ENCODE assay signal across 16 mouse cellular contexts in the genomic region with DNA sequence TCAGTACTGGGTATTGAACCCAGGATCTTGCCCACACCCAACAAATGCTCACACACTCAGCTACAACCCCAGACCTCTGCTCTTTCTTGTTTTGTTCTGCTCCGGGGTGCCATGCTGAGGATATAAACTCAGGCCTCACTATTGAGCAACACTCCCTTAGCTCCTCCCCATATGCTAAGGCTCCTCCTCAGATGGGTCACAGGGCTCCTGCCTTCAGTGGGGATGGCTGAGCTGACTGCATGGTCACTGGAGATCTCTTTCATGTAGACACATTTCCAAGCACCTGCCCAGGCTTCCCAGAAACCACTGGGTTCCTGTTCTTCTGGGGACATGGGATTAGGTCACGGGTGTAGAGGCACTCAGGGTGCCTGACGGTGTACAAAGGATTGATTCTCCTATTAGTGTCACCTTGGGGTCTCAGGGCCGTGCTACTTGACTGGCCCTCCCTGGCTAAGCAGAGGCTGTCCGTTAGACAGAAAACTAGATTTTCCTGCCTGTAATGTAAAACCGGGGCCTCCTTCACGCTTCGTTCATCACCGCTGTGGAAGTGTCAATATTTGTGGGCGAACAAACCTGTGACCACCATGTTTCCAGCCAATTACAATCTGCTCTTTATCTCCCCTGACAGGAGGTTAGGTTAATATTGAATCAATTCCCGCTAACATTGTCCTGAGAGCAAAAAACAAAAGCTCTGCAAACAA.
DNase-seq lines count a peak whose midpoint lies in the region; ATAC-seq and TF ChIP-seq lines count a peak whose summit lies in the region.
"Had no signal": no experiment of that assay in that cellular context is flagged by ENCODE, and none has a peak within 500 bp of the region (broad histone marks: within the 10 kb centered on the region; RNA-seq: fewer than 3 reads in every experiment).

No protein-coding gene starts in this region.

- no peaks in the 10 kb centered on the region for H3K9me3 ChIP-seq in liver, embryonic 15.5 days (replicated peaks)
- no peaks in the 10 kb centered on the region for H3K9me3 ChIP-seq in liver, embryonic 12.5 days (replicated peaks)
- H3K9me3 ChIP-seq in neural tube, embryonic 11.5 days (ENCODE audit: control insufficient read depth, low read length), result no peaks in the 10 kb centered on the region
- no peaks in the 10 kb centered on the region for H3K9me3 ChIP-seq in heart, embryonic 12.5 days (replicated peaks)
- H3K9me3 ChIP-seq: embryonic facial prominence, embryonic 13.5 days; forebrain, embryonic 10.5 days; limb, embryonic 13.5 days; neural tube, embryonic 12.5 days had no signal

- H3K9ac ChIP-seq in liver, embryonic 15.5 days, result no peak overlapping the region
- H3K9ac ChIP-seq in liver, embryonic 12.5 days, result no peak overlapping the region
- no peak overlapping the region for H3K9ac ChIP-seq in neural tube, embryonic 11.5 days (ENCODE audit: low read length)
- H3K9ac ChIP-seq in heart, embryonic 12.5 days, result no peak overlapping the region
- H3K9ac ChIP-seq: embryonic facial prominence, embryonic 13.5 days; limb, embryonic 13.5 days; neural tube, embryonic 12.5 days had no signal

- no peak for TF ChIP-seq CTCF in brain, embryonic 14.5 days (IDR thresholded peaks at IDR 0.05; ENCODE audit: borderline replicate concordance, extremely low read depth, insufficient read depth, insufficient read length)

- peak; percentile 51; the same call in 1 of the 2 replicates for ATAC-seq in liver, embryonic 15.5 days (ENCODE audit: insufficient read depth)
- ATAC-seq in liver, embryonic 12.5 days, result no peak
- ATAC-seq in neural tube, embryonic 11.5 days (ENCODE audit: insufficient read depth, low FRiP score, low TSS enrichment), result no peak
- no peak for ATAC-seq in heart, embryonic 12.5 days (ENCODE audit: insufficient number of reproducible peaks, low FRiP score)

- no peak overlapping the region for H3K4me3 ChIP-seq in liver, embryonic 15.5 days (replicated peaks)
- no peak overlapping the region for H3K4me3 ChIP-seq in liver, embryonic 12.5 days
- H3K4me3 ChIP-seq in neural tube, embryonic 11.5 days (ENCODE audit: low read depth, low read length), result no peak overlapping the region
- H3K4me3 ChIP-seq in heart, embryonic 12.5 days, result no peak overlapping the region
- H3K4me3 ChIP-seq: embryonic facial prominence, embryonic 13.5 days; forebrain, embryonic 10.5 days; limb, embryonic 13.5 days; megakaryocyte, embryonic 14.5 days; neural tube, embryonic 12.5 days had no signal

- WGBS in liver, embryonic 15.5 days (ENCODE audit: insufficient replicate concordance), result 60% methylated on average over 11 of the region's 11 CpGs
- WGBS in liver, embryonic 12.5 days (ENCODE audit: insufficient replicate concordance), result 51% methylated on average over 11 of the region's 11 CpGs
- 31% methylated on average over 11 of the region's 11 CpGs for WGBS in neural tube, embryonic 11.5 days
- 63% methylated on average over 11 of the region's 11 CpGs for WGBS in heart, embryonic 12.5 days

- no peaks in the 10 kb centered on the region for H3K36me3 ChIP-seq in liver, embryonic 15.5 days (replicated peaks)
- no peaks in the 10 kb centered on the region for H3K36me3 ChIP-seq in liver, embryonic 12.5 days
- no peaks in the 10 kb centered on the region for H3K36me3 ChIP-seq in neural tube, embryonic 11.5 days (ENCODE audit: control insufficient read depth, insufficient read depth, low read length)
- peaks cover 58% of the 10 kb centered on the region for H3K36me3 ChIP-seq in heart, embryonic 12.5 days
- H3K36me3 ChIP-seq: embryonic facial prominence, embryonic 13.5 days; forebrain, embryonic 10.5 days; limb, embryonic 13.5 days; neural tube, embryonic 12.5 days had no signal

- no peaks in the 10 kb centered on the region for H3K27me3 ChIP-seq in liver, embryonic 15.5 days
- H3K27me3 ChIP-seq in liver, embryonic 12.5 days (replicated peaks), result no peaks in the 10 kb centered on the region; the same call in 1 of the 2 replicates
- H3K27me3 ChIP-seq in neural tube, embryonic 11.5 days (ENCODE audit: control insufficient read depth, insufficient read depth, low read length), result no peaks in the 10 kb centered on the region
- H3K27me3 ChIP-seq in heart, embryonic 12.5 days (replicated peaks), result no peaks in the 10 kb centered on the region
- H3K27me3 ChIP-seq: embryonic facial prominence, embryonic 13.5 days; limb, embryonic 13.5 days; megakaryocyte, embryonic 14.5 days had no signal

- no peak for TF ChIP-seq POLR2A in brain, embryonic 14.5 days (IDR thresholded peaks at IDR 0.05; ENCODE audit: borderline replicate concordance, extremely low read depth, insufficient read depth, insufficient read length, poor library complexity, severe bottlenecking)

- no peak overlapping the region for H3K4me2 ChIP-seq in liver, embryonic 15.5 days
- H3K4me2 ChIP-seq in liver, embryonic 12.5 days, result no peak overlapping the region
- no peak overlapping the region for H3K4me2 ChIP-seq in neural tube, embryonic 11.5 days (ENCODE audit: low read depth)
- no peak overlapping the region for H3K4me2 ChIP-seq in heart, embryonic 12.5 days
- H3K4me2 ChIP-seq: embryonic facial prominence, embryonic 13.5 days; limb, embryonic 13.5 days; neural tube, embryonic 12.5 days had no signal

- H3K27ac ChIP-seq in liver, embryonic 15.5 days (replicated peaks), result no peak overlapping the region
- H3K27ac ChIP-seq in liver, embryonic 12.5 days, result no peak overlapping the region
- 0 out of 2 replicates have a peak overlapping the region, but pooled peaks have one; percentile 2 for H3K27ac ChIP-seq in neural tube, embryonic 11.5 days (ENCODE audit: low read depth, low read length)
- H3K27ac ChIP-seq in heart, embryonic 12.5 days (ENCODE audit: poor library complexity, severe bottlenecking), result no peak overlapping the region
- H3K27ac ChIP-seq: embryonic facial prominence, embryonic 13.5 days; forebrain, embryonic 10.5 days; limb, embryonic 13.5 days; neural tube, embryonic 12.5 days had no signal

- peak; percentile 38 for DNase-seq in brain, embryonic 14.5 days (ENCODE audit: low read depth)
- peak; percentile 29 for DNase-seq in embryo, embryonic 10.5 days (ENCODE audit: low spot score)
- peak; percentile 28 for DNase-seq in neural tube, embryonic 11.5 days (ENCODE audit: low spot score)
- no peak for DNase-seq in adrenal gland, postnatal 14 days
- DNase-seq: adrenal gland, postnatal 36 days; cerebellum, postnatal 10 days; kidney, adult 9 months; layer of hippocampus, adult 9-11 months had no signal

- H3K4me1 ChIP-seq in liver, embryonic 15.5 days (replicated peaks), result 0 out of 2 replicates have a peak, but pooled peaks cover 4% of the 10 kb centered on the region
- H3K4me1 ChIP-seq in liver, embryonic 12.5 days, result no peaks in the 10 kb centered on the region
- peaks cover 6% of the 10 kb centered on the region; the same call in 1 of the 2 replicates for H3K4me1 ChIP-seq in neural tube, embryonic 11.5 days (ENCODE audit: control insufficient read depth, insufficient read depth, low read length)
- peaks cover 26% of the 10 kb centered on the region for H3K4me1 ChIP-seq in heart, embryonic 12.5 days (replicated peaks)
- H3K4me1 ChIP-seq: embryonic facial prominence, embryonic 13.5 days; limb, embryonic 13.5 days; megakaryocyte, embryonic 14.5 days had no signal
